Mouse (Mus musculus): ENCODE measurements around the gene Sh3bp4.

Sh3bp4 gene

GRCm38 (mm10) chr1:89094416-89094815 lies 24.2 kb downstream of the Sh3bp4 start:
- no peak for DNase-seq (ENCODE audit: low spot score in 2 of 2)

DNA sequence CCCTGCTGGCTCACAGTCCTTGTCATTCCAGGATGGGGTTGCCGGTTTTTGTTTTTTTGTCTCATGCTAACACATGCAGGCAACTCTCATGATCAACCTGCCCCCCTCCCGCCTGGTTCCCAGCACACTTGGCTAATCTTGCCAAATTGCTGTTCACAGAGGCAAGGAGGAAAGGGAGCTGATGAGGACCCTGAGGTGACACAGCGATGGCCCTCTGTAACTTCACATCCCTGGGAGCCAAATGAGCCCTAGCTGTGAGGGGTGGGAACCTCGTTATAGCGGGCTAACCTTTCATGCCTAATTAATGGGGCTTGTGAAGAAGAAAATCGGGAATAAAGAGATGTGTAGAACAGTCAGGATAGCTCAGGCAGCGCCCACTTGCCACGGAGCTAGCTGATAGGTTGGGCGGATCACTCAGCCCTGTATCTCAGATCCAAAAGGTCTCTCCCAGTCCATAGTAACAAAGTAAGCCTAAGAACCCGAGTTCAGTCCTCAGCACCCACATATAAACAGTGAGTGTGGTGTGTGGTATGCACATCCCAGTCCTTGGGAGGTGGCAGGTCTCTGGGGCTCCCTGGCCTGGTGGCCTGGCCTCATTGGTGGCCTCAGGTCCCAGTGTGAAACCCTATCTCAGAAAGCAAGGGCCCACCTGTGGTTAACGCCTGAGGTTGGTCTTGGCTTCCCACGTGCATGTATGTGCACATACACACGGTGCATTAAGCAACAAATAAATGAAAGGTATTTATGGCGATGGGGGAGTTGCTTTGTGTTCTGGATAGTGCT lies 25.6 kb downstream of the Sh3bp4 start:
- no peak for DNase-seq (ENCODE audit: low spot score in 2 of 2)

DNA sequence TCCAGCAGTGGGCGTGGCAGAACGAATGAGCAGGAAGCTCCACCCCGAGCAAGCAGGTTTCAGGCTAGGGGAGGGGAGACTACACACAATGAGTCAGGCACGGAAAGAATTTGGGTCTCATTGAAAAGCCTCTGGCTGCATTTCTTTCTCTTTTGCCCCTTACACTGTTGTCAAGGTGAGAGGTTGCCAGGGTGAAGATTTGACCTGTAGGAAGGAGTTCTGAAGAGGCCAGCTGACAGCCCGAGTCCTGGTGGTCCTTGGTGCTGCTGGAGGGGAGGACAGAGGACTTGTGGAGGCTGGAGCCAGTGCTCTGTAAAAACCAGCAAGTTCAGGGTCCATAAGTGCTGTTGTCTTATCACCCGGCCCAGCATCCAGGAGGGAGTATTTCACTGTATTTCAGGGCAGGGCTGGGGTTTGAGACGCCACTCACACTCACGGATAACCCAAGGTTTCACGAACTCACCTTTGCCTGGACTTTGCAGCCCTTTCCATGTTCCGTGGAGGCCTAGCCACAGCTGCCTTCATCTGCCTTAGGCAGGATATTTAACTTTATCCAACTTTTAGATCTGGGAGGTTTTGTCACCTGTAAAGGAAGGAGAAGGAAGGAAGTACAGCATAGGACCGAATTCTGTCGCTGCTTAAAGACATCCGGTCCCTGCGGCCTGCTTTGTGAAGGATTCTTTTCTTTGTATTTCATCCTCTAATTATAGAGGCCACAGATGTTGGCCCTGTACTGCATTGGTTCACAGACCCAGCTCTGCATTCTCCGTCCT lies 32.2 kb downstream of the Sh3bp4 start:
- no peak for DNase-seq (ENCODE audit: low spot score in 2 of 2)

GRCm38 (mm10) chr1:89103004-89103263 lies 32.7 kb downstream of the Sh3bp4 start:
- no peak for DNase-seq (ENCODE audit: low spot score in 2 of 2)

DNA sequence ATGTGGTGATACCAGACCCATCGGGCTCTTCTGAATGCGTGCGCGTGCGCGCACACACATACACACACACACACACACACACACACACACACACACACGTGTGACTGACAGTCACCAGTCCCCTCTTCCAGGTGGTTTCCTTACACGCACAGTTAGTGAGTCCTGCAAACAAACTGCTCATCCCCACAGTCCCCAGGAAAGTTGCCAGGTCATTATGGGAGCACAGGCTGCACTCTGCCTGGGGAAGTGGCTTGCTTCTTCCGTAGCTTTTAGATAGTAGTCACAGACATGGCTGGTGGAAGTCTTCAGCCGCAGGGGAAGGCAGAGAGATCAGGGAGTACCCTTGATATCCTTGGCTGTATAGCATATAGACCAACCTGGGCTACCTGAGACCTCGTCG lies 33.3 kb downstream of the Sh3bp4 start:
- no peak for DNase-seq (ENCODE audit: low spot score in 2 of 2)

GRCm38 (mm10) chr1:89104066-89104765 lies 34.0 kb downstream of the Sh3bp4 start:
- DNase-seq (ENCODE audit: low spot score in 2 of 2) = no peak

- DNase-seq (ENCODE audit: low spot score in 2 of 2) = no peak
These were observed 35.9 kb downstream of the Sh3bp4 start for GRCm38 (mm10) chr1:89105891-89106830.

DNA sequence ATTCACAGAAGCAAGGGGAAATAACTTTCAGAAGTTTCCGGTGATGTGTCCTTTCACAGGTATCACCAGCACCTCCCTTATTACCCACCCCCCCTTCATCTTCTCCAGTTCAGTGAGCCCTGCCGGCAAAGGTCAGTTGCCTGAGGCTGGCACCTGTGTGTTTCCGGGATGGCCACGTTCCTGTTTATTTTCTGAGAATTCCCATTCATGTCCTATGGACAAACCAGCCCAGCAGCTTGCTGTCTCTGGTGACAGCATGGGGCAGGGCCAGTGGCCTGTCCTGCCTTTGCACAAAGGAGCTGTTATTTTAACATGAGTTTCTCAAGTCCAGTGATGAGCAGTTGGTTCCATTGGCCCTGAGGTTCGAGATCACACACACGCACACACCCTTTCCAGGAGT lies 37.3 kb downstream of the Sh3bp4 start:
- DNase-seq (ENCODE audit: low spot score in 2 of 2) = no peak

DNA sequence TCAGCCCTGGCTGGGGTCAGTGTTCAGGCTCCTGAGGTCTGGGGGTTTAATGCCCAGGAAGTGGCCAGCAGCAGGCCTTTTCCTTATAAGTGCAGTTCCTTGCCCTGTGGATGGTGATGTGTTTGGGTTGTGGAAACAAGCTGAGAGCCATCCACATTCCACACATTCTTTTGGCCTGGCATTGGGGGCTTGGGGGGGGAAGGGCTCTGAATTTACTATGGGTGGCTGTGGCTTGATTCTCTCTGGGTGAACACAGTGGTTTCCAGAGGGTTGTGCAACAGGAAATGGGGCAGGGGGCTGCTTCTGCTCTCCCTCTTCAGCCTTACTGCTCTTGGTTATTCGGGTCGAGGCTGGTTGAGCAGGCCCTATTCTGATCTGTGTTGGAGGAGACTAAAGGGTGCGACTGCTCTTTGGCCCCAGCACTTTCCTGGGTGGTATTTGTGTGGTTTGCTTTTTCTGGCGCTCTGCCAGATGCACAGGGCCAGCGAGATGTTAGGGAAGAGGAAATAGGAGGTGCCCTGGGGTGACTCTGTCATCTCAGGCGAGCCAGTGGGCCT lies 38.2 kb downstream of the Sh3bp4 start:
- DNase-seq (ENCODE audit: low spot score in 2 of 2) = no peak

DNA sequence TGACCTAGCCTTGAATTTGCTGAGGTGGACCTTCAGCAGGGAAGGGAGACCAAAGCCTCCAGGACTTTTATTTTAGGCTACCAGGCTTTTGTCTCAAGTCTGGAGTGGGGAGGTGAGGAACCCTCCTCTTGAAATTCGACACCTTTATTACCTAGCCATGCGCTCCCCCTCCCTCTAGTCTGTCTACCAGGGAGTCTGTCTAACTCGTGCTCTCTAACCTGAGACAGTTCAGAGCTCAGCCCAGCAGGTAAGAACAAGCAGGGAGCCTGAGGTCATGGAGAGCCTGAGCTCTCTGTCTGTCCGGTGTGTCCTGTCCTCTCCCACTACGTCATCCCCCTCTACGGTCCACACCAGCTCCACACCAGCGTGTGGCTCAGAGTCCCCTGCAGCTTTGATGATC lies 39.6 kb downstream of the Sh3bp4 start:
- no peak for DNase-seq (ENCODE audit: low spot score in 2 of 2)

DNA sequence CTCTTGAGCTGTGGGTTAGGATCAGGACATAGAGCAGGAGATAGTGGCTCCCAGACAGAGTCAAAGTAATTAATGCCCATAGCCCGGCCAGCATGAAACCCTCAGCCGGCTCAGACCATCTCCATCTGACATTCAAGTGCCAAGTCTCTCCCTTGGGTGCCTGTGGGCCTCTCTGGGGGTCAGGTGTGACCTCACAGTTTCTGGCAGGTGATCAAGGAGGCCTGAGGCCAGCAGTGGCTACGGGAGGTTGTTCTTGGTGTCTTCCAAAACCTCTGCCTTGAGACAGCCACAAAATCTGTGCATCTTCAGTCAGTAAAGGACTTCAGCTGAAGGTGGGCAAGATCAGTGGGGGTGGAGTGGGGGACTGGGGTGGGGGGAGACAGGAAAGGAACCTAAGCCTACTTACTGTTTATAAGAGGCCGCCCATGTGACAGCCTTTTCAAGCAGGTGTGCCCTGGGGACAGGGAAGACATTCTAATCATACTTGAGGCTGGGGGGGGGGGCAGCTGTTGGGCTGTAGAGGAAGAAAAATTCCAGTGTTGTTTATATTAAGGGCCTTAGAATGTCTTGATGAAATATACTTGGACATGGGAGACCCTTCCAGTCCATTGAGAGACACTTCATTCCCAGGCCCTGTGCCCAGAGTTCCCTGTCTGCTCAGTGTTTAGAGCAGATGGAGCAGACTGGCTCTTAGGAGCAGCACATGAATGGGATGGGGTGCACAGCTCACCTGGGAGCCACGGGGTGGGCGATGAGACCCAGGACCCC lies 40.7 kb downstream of the Sh3bp4 start:
- no peak for DNase-seq (ENCODE audit: low spot score in 2 of 2)

DNA sequence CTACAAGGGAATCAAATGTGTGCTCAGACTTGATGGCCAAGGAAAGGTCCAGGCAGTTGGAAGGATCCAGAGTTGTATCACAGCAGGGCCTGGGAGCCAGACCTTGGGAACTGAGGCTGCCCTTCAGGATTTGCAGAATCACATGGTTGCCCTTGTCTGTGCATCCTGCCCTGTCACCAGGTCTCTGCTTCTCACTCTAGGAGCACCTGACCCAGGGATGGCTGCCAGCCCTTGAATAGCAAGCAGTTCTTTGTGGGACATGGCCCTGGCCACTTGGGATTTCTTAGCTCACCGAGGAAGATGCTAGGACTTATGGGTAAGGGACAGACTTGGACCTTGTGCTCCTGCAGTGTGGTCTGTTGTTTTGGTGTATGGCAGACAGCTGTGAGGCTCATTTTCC lies 42.3 kb downstream of the Sh3bp4 start:
- DNase-seq (ENCODE audit: low spot score in 2 of 2) = no peak

DNA sequence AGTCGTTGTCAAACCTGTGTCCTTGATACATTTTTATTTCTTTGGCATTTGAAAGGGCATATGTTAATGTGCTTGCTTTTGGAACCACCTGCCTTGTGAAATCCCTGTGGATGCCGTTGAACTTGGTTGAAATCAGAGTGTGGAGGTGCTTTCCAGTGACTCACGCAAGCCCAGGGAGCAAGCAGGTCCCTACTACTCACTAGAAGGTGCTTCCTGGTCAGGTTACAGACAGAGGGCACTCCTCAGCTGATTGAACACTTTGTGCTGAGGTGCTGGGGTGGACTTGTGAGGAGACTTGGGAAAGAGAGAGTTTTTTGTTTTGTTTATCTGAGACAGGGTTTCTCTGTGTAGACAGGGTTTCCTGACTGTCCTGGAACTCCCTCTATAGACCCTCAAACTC lies 43.5 kb downstream of the Sh3bp4 start:
- no peak for DNase-seq (ENCODE audit: low spot score in 2 of 2)

DNA sequence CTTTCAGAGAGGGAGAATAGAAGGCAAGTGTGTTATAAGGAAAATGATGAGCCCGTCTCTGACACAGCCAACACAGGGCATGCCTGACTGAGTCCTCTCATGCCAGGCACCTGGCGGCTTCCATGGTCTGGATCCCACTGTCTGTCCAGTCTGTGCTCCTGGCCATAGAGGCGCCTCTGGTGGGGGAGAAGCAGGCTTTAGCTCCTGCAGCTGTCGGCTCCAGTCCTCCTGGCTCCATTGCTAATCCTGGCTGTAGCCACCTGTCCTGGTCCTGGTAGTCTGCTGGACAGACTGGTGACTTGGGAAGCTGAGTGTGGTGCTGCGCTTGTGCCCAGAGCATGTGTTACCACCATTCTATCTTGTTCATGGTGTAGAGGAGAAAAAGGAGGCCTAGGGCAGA lies 46.8 kb downstream of the Sh3bp4 start:
- no peak for DNase-seq (ENCODE audit: low spot score in 2 of 2)

DNA sequence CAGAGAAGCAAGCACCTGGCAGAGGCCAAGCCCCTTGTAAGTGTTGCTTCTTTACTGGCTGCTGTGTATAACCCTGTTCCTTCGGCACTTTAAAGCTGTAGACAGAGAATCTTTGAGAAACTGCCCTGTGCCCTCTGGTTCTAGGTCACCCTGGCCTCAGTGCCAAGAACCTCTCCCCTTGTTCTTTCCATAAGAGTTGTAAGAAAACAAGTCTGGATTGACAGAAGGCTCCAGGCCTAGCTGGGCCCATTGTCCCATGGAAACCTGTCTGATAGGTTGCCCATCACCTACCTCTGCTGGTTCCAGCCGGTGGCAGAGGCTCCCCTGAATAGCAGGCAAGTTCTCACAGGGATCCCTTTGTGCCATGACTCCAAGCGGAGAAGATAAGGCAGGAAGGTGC lies 47.9 kb downstream of the Sh3bp4 start:
- DNase-seq (ENCODE audit: low spot score in 2 of 2) = no peak

GRCm38 (mm10) chr1:89118836-89119235 lies 48.6 kb downstream of the Sh3bp4 start:
- no peak for DNase-seq (ENCODE audit: low spot score in 2 of 2)

DNA sequence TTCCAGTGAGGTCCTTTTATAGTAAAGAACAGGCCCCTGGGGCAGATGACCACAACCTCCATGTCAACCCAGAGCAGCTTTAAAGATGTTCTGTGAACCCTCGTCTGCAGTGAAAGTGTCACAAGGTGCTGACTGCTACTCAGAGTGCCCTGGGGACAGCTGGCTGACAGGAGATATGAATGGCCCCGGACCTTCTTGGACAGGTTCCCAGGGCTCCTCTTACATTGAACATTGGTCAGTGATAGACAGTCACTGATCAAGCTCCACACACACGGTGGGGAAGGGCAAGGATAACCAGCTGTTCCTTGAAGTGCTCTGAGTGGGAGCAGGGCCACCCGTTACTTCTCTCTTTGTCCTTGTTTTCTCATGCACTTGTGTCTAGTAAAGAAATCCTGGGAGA lies 50.1 kb downstream of the Sh3bp4 start:
- DNase-seq (ENCODE audit: low spot score in 2 of 2) = no peak

DNA sequence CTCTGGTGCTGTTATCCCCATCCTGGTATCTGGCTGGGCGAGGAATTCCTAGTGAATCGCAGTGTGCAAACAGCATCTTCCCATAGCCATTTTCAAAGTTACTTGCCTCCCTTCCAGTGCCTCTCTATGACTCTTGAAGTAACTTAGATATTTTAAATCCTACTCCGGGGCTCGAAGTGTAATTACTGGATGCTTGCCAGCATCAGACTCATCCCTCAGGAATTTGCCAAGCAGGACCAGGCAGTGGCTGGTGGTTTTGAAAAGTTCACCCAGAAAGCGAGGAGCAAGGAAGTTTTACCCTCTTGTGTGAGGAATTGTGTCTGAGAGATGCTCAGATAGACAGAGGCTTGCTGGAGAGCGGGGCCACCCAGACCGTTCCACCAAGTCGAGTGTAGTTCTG lies 51.3 kb downstream of the Sh3bp4 start:
- DNase-seq (ENCODE audit: low spot score in 2 of 2) = no peak

GRCm38 (mm10) chr1:89122376-89122775 lies 52.2 kb downstream of the Sh3bp4 start:
- no peak for DNase-seq (ENCODE audit: low spot score in 2 of 2)

GRCm38 (mm10) chr1:89124076-89124475 lies 53.9 kb downstream of the Sh3bp4 start:
- DNase-seq (ENCODE audit: low spot score in 2 of 2) = no peak

DNA sequence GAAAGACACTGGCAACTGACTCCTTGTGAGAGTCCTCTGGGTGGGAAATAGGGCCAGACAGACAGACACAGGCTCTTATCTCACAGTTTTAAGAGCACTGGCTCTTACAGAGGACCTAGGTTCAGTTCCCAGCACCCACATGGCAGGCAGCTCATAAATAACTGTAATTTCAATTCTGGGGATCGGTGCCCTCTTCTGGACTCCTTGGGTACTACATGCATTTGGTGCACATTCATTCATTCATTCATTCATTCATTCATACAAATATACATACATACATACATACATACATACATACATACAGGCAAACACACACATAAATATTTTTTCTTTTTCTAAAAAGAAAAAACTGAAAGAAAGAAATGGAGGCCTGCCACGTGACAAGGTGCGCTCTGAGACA lies 56.9 kb downstream of the Sh3bp4 start:
- no peak for DNase-seq (ENCODE audit: low spot score in 2 of 2)

All from natural killer cell, adult 2 months (primary cell).